Mouse (Mus musculus) heart, postnatal 0 days (tissue): ENCODE measurements around the gene Fam57a. TPM values are rescaled to one million over a fixed set of nuclear protein-coding genes. Genes with fewer than 3 reads are reported as not detected.

ENCODE experiments used
- ATAC-seq: fragments of 200-750 bp; cut with Nextera tagmentation; 2 replicates; pipeline ENCODE4 v1.8.0; 2017; ENCODE audit warnings: low read depth, moderate number of reproducible peaks, moderate library complexity; ENCODE audit not compliant: insufficient read depth
- DNase-seq: peaks from one replicate; pipeline ENCODE4 v3.0.0-alpha.2; 2016; ENCODE audit warnings: low spot score
- H3K27ac ChIP-seq: fragments of 300-500 bp; sonication (generic); 2 replicates; pipeline ENCODE4 v1.5.1; 2014; ENCODE audit warnings: low read depth, mild to moderate bottlenecking
- H3K27me3 ChIP-seq: fragments of 300-500 bp; sonication (generic); 2 replicates; pipeline ENCODE4 v1.6.1; 2014; ENCODE audit warnings: low read length, mixed read lengths; ENCODE audit not compliant: control insufficient read depth, insufficient read depth
- H3K36me3 ChIP-seq: fragments of 300-500 bp; sonication (generic); replicated peaks from 2 replicates; pipeline ENCODE4 v1.6.1; 2014; ENCODE audit warnings: low read length, mixed read lengths; ENCODE audit not compliant: control insufficient read depth, insufficient read depth
- H3K4me1 ChIP-seq: fragments of 300-500 bp; sonication (generic); 2 replicates; pipeline ENCODE4 v1.6.1; 2014; ENCODE audit warnings: antibody characterized with exemption; ENCODE audit not compliant: control insufficient read depth, insufficient read depth
- H3K4me2 ChIP-seq: fragments of 300-500 bp; sonication (generic); 2 replicates; pipeline ENCODE4 v1.6.1; 2014; ENCODE audit warnings: low read depth, mild to moderate bottlenecking, low read length, moderate library complexity
- H3K4me3 ChIP-seq: fragments of 300-500 bp; sonication (generic); 2 replicates; pipeline ENCODE4 v1.5.1; 2014; ENCODE audit warnings: low read depth, low read length
- H3K9ac ChIP-seq: fragments of 300-500 bp; sonication (generic); replicated peaks from 2 replicates; pipeline ENCODE4 v1.6.1; 2014; ENCODE audit warnings: low read depth, low read length, mixed read lengths
- H3K9me3 ChIP-seq: fragments of 300-500 bp; sonication (generic); replicated peaks from 2 replicates; pipeline ENCODE4 v1.6.1; 2016; ENCODE audit warnings: low read length; ENCODE audit not compliant: control insufficient read depth
- CTCF ChIP-seq: IDR thresholded peaks from 2 replicates; pipeline ENCODE4 v1.5.1; 2016; ENCODE audit warnings: antibody characterized with exemption, control low read depth, low read depth
- EP300 ChIP-seq: IDR thresholded peaks from 2 replicates; pipeline ENCODE4 v1.6.1; 2016; ENCODE audit warnings: antibody characterized with exemption, low read depth
- WGBS: fragments of 180-500 bp; shearing (Covaris S2); extraction: QIAGEN DNeasy Blood & Tissue Kit; methylation state at CpG from one replicate; pipeline ENCODE4 v1.1.7; 2014; 5-methylcytosine and 5-hydroxymethylcytosine counted together
- polyA plus RNA-seq: library from polyadenylated mRNA; unstranded; fragments of >200 nt; fragmentation: Nextera tagmentation; extraction: Ambion mirVana; gene quantifications from 2 replicates; pipeline ENCODE4 v1.2.1, GENCODE M21; 2015
- total RNA-seq: library from RNA; depleted of rRNA; stranded (reverse); fragments of >200 nt; gene quantifications from 2 replicates; pipeline ENCODE4 v1.2.3, GENCODE M21; 2014; ENCODE audit warnings: low replicate concordance

Gene Fam57a
- total and polyA plus RNA-seq, 2 experiments from 2014 or later, result 10.5 to 14.8 TPM

- Histone ChIP-seq H3K9ac (peak overlapping the region; percentile 67), H3K4me2 (peak overlapping the region; percentile 68), H3K4me1 (0 out of 2 replicates have a peak, but pooled peaks cover 5% of the 10 kb centered on the region), H3K36me3 (peaks cover 38% of the 10 kb centered on the region), H3K27ac (peak overlapping the region; percentile 60), H3K9me3 (no peaks in the 10 kb centered on the region), H3K4me3 (peak overlapping the region; percentile 61), H3K27me3 (no peaks in the 10 kb centered on the region)
- ATAC-seq (peak; percentile 49), DNase-seq (peak; percentile 23)
- WGBS, result 2% methylated on average over 33 of the region's 33 CpGs
- no peak for TF ChIP-seq CTCF
- TF ChIP-seq EP300, result no peak
These were observed 37.4 kb downstream of the Fam57a start for GRCm38 (mm10) chr11:76216681-76217389.

GRCm38 (mm10) chr11:76217390-76217800 is 37.9 kb downstream of the Fam57a start, which contains the start of the genes Dbil5 and Gemin4:
Gene Dbil5, plus strand, starts transcription at chr11:76217608.
Gene Gemin4, minus strand, starts transcription at chr11:76217664.
- peak within 1 kb of the TSS; percentile 61 for H3K4me3 ChIP-seq
- peak within 1 kb of the TSS; percentile 67 for H3K9ac ChIP-seq
- peak; percentile 96 for DNase-seq
- no peaks in the 10 kb centered on the region for H3K27me3 ChIP-seq
- peaks cover 38% of the 10 kb centered on the region for H3K36me3 ChIP-seq
- TF ChIP-seq EP300, result no peak
- TF ChIP-seq CTCF, result peak; percentile 98
- H3K4me1 ChIP-seq, result 0 out of 2 replicates have a peak, but pooled peaks cover 5% of the 10 kb centered on the region
- ATAC-seq, result peak; percentile 99
- no peaks in the 10 kb centered on the region for H3K9me3 ChIP-seq
- WGBS, result under 1% methylated on average over 35 of the region's 35 CpGs
- peak within 1 kb of the TSS; percentile 60 for H3K27ac ChIP-seq
- peak within 1 kb of the TSS; percentile 68 for H3K4me2 ChIP-seq

- WGBS, result 92% methylated on average over 5 of the region's 5 CpGs
- no peak for ATAC-seq
- H3K36me3 ChIP-seq, result peaks cover 38% of the 10 kb centered on the region
These were observed 45.2 kb downstream of the Fam57a start for GRCm38 (mm10) chr11:76224631-76225030.

DNA sequence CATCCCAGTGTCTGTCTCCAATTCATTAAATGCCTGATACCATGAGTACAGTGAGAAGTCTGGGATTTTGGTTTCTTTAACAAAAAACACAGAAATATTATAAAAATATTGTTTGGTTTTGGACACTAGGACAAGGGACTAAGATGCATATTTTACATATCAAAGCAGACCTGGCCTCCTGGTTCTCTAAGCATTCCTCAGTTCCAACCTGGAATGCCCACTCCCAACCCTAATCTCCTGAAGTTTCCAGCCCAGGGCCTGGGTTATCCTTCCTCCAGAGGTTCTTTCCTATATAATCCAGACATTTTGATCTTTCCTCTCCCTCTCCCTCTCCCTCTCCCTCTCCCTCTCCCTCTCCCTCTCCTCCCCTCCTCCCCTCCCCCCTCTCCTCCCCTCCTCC is 45.6 kb downstream of the Fam57a start:
- Histone ChIP-seq H3K36me3 (peaks cover 38% of the 10 kb centered on the region), H3K27me3 (no peaks in the 10 kb centered on the region), H3K27ac (no peak overlapping the region), H3K4me2 (no peak overlapping the region), H3K9me3 (no peaks in the 10 kb centered on the region), H3K4me1 (no peaks in the 10 kb centered on the region), H3K9ac (no peak overlapping the region), H3K4me3 (no peak overlapping the region)
- TF ChIP-seq CTCF, result no peak
- no peak for TF ChIP-seq EP300
- ATAC-seq (no peak), DNase-seq (no peak)

More at GRCm38 (mm10) chr11:76224631-76225030, 45.2 kb downstream of the Fam57a start:
- Histone ChIP-seq H3K9ac (no peak overlapping the region), H3K27me3 (no peaks in the 10 kb centered on the region), H3K4me2 (no peak overlapping the region), H3K4me3 (no peak overlapping the region), H3K9me3 (no peaks in the 10 kb centered on the region), H3K4me1 (no peaks in the 10 kb centered on the region), H3K27ac (no peak overlapping the region)
- no peak for TF ChIP-seq EP300
- no peak for DNase-seq

GRCm38 (mm10) chr11:76236136-76236535 is 56.7 kb downstream of the Fam57a start:
- Histone ChIP-seq H3K4me1 (no peaks in the 10 kb centered on the region), H3K27me3 (no peaks in the 10 kb centered on the region), H3K9me3 (no peaks in the 10 kb centered on the region), H3K36me3 (peaks cover 67% of the 10 kb centered on the region), H3K4me3 (no peak overlapping the region), H3K27ac (no peak overlapping the region), H3K4me2 (no peak overlapping the region), H3K9ac (no peak overlapping the region)
- TF ChIP-seq CTCF (no peak), EP300 (no peak)
- no peak for ATAC-seq
- 88% methylated on average over 3 of the region's 3 CpGs for WGBS
- DNase-seq, result no peak

- DNase-seq, result no peak
- H3K9ac ChIP-seq, result no peak overlapping the region
- H3K36me3 ChIP-seq, result peaks cover 35% of the 10 kb centered on the region
- no peak for TF ChIP-seq EP300
- TF ChIP-seq CTCF, result no peak
- peaks cover 15% of the 10 kb centered on the region for H3K4me1 ChIP-seq
- no peak overlapping the region for H3K27ac ChIP-seq
- no peak overlapping the region for H3K4me2 ChIP-seq
- no peaks in the 10 kb centered on the region for H3K9me3 ChIP-seq
- WGBS, result 90% methylated on average over 2 of the region's 2 CpGs
- H3K27me3 ChIP-seq, result no peaks in the 10 kb centered on the region
- no peak overlapping the region for H3K4me3 ChIP-seq
- no peak for ATAC-seq
These were observed 60.3 kb downstream of the Fam57a start for GRCm38 (mm10) chr11:76239750-76240149.
